Mouse (Mus musculus): ENCODE measurements around the gene Cd300e. TPM values are rescaled to one million over a fixed set of nuclear protein-coding genes. Genes with fewer than 3 reads are reported as not detected.

Gene Cd300e
- polyA plus RNA-seq, 1 experiment from 2014 or later: not detected

DNA sequence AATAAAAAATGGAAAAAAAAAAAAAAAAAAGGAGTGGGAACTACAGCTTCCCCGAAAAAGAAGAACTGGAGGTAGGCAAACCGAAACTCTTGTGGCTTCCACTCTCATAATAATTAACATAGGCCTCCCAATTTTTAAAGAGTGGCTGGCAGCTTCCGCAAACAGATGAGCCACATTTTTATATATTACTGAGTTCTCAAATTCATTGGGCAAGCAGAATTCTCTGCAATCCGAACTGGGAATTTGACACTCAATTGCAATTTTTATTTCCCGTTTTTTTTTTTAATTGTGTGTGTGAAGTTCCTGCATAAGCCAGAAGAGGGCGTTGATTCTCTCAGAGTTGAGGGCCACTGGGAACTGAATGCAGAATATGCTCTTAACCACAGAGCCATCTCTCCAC lies 4.8 kb upstream of the Cd300e start:
- H3K27ac ChIP-seq (replicated peaks; ENCODE audit: low read depth, low read length): no peak overlapping the region
- no peak for DNase-seq (ENCODE audit: low spot score)
- no peaks in the 10 kb centered on the region for H3K27me3 ChIP-seq (ENCODE audit: control insufficient read depth, insufficient read depth, low read length)
- no peak overlapping the region for H3K4me3 ChIP-seq (ENCODE audit: low read depth, low read length)
- ATAC-seq (replicated peaks; ENCODE audit: insufficient number of reproducible peaks, low FRiP score, low TSS enrichment, low read depth): no peak
- H3K9ac ChIP-seq (replicated peaks; ENCODE audit: low read length): no peak overlapping the region
- WGBS: 69% methylated on average over 6 of the region's 6 CpGs
- no peak overlapping the region for H3K4me2 ChIP-seq (ENCODE audit: low read depth, low read length)
- no peaks in the 10 kb centered on the region for H3K9me3 ChIP-seq (replicated peaks; ENCODE audit: control insufficient read depth, low read length)
- H3K4me1 ChIP-seq (ENCODE audit: control insufficient read depth, insufficient read depth, low read length): no peaks in the 10 kb centered on the region
- no peaks in the 10 kb centered on the region for H3K36me3 ChIP-seq (replicated peaks; ENCODE audit: control insufficient read depth, insufficient read depth, low read depth, low read length)

DNA sequence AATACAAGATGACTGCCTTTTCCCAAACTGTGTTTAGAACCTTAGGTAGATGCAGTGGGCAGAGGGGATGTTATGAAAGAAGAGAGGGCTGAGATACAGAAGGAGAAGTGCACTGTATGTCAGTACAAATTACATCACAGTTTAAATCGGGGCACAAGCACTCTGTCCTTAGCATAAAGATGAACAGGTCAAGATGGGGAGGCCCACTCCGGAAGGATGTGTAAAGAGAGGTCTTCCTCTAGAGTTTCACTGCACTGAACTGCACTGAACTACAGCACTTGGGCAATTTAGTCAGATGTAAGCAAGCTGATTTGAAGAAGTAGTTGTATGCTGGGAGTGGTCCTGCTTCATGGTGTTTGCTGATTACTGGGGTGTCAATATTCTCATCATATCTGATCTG lies 2.2 kb downstream of the Cd300e start:
- no peak overlapping the region for H3K27ac ChIP-seq (replicated peaks; ENCODE audit: low read depth, low read length)
- no peak for ATAC-seq (replicated peaks; ENCODE audit: insufficient number of reproducible peaks, low FRiP score, low TSS enrichment, low read depth)
- no peak for DNase-seq (ENCODE audit: low spot score)
- no peak overlapping the region for H3K4me2 ChIP-seq (ENCODE audit: low read depth, low read length)
- no peaks in the 10 kb centered on the region for H3K27me3 ChIP-seq (ENCODE audit: control insufficient read depth, insufficient read depth, low read length)
- 82% methylated on average over 2 of the region's 2 CpGs for WGBS
- no peaks in the 10 kb centered on the region for H3K9me3 ChIP-seq (replicated peaks; ENCODE audit: control insufficient read depth, low read length)
- H3K9ac ChIP-seq (replicated peaks; ENCODE audit: low read length): no peak overlapping the region
- H3K36me3 ChIP-seq (replicated peaks; ENCODE audit: control insufficient read depth, insufficient read depth, low read depth, low read length): no peaks in the 10 kb centered on the region
- no peak overlapping the region for H3K4me3 ChIP-seq (ENCODE audit: low read depth, low read length)
- H3K4me1 ChIP-seq (ENCODE audit: control insufficient read depth, insufficient read depth, low read length): no peaks in the 10 kb centered on the region

DNA sequence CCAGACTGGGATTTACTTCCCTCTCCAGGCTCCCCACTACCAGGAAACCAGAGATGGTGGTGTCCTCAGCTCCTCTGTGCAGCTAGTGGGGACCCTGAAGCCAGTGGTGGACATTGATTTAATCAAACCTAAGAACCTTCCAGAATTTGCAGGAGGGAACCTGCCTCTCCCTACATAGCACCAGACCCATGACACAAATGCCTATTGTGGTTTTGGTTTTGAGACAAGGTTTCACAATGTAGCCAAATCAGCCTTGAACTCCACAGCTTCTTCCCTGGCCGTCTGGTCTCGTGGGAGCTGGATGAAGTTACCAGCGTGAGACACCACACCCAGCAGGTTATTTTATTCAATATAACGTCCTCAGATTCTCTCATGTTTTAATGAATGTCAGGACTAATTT lies 3.3 kb downstream of the Cd300e start:
- no peaks in the 10 kb centered on the region for H3K9me3 ChIP-seq (replicated peaks; ENCODE audit: control insufficient read depth, low read length)
- ATAC-seq (replicated peaks; ENCODE audit: insufficient number of reproducible peaks, low FRiP score, low TSS enrichment, low read depth): no peak
- H3K9ac ChIP-seq (replicated peaks; ENCODE audit: low read length): no peak overlapping the region
- no peaks in the 10 kb centered on the region for H3K36me3 ChIP-seq (replicated peaks; ENCODE audit: control insufficient read depth, insufficient read depth, low read depth, low read length)
- no peak overlapping the region for H3K4me2 ChIP-seq (ENCODE audit: low read depth, low read length)
- H3K4me1 ChIP-seq (ENCODE audit: control insufficient read depth, insufficient read depth, low read length): no peaks in the 10 kb centered on the region
- no peak for DNase-seq (ENCODE audit: low spot score)
- 76% methylated on average over 4 of the region's 4 CpGs for WGBS
- no peaks in the 10 kb centered on the region for H3K27me3 ChIP-seq (ENCODE audit: control insufficient read depth, insufficient read depth, low read length)
- no peak overlapping the region for H3K27ac ChIP-seq (replicated peaks; ENCODE audit: low read depth, low read length)
- no peak overlapping the region for H3K4me3 ChIP-seq (ENCODE audit: low read depth, low read length)

DNA sequence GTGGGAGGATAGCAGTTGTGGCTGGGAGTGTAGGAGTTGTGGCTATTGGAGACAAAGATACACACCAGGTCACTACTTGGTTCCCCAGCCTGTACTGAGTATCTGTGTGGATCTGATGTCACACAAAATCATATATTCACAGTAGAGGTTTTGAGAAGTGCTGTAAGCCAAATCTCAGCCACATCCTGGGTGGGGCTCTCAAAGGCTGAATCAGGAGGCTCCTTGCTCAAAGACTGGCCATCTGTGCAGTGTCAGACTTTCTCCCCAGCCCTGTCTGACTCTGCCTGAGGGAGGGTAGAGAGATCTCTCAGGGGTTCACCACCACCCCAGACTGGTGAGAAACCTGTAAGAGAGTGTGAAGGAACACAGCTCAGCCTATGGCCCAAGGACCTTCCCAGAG lies 7.4 kb downstream of the Cd300e start:
- no peak overlapping the region for H3K4me2 ChIP-seq (ENCODE audit: low read depth, low read length)
- H3K27ac ChIP-seq (replicated peaks; ENCODE audit: low read depth, low read length): no peak overlapping the region
- no peaks in the 10 kb centered on the region for H3K9me3 ChIP-seq (replicated peaks; ENCODE audit: control insufficient read depth, low read length)
- H3K9ac ChIP-seq (replicated peaks; ENCODE audit: low read length): no peak overlapping the region
- no peaks in the 10 kb centered on the region for H3K36me3 ChIP-seq (replicated peaks; ENCODE audit: control insufficient read depth, insufficient read depth, low read depth, low read length)
- H3K4me1 ChIP-seq (ENCODE audit: control insufficient read depth, insufficient read depth, low read length): no peaks in the 10 kb centered on the region
- H3K27me3 ChIP-seq (ENCODE audit: control insufficient read depth, insufficient read depth, low read length): no peaks in the 10 kb centered on the region
- ATAC-seq (replicated peaks; ENCODE audit: insufficient number of reproducible peaks, low FRiP score, low TSS enrichment, low read depth) (no peak), DNase-seq (ENCODE audit: low spot score) (no peak)
- H3K4me3 ChIP-seq (ENCODE audit: low read depth, low read length): no peak overlapping the region

DNA sequence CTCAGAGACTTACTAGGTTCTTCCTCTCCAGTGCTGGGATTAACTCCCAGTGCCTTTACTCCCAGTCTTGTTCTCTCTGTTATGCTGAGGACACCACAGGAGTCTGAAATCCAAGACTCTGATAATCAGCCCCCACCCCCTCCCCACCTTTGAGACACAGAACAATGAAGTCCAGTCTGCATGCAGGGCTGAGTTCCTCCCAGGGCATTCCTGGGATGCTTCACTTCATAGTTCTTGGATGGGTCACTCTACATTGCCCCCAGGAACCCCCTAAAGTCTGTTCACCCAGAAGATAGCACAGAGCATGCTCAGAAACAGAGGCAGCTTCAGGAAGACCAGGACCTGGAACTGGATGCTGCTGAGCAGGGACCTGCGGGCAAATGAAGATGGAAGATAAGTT lies 9.0 kb downstream of the Cd300e start:
- Histone ChIP-seq H3K4me1 (ENCODE audit: control insufficient read depth, insufficient read depth, low read length) (no peaks in the 10 kb centered on the region), H3K9ac (replicated peaks; ENCODE audit: low read length) (no peak overlapping the region), H3K4me2 (ENCODE audit: low read depth, low read length) (no peak overlapping the region), H3K27me3 (ENCODE audit: control insufficient read depth, insufficient read depth, low read length) (no peaks in the 10 kb centered on the region), H3K27ac (replicated peaks; ENCODE audit: low read depth, low read length) (no peak overlapping the region), H3K4me3 (ENCODE audit: low read depth, low read length) (no peak overlapping the region), H3K9me3 (replicated peaks; ENCODE audit: control insufficient read depth, low read length) (no peaks in the 10 kb centered on the region), H3K36me3 (replicated peaks; ENCODE audit: control insufficient read depth, insufficient read depth, low read depth, low read length) (no peaks in the 10 kb centered on the region)
- ATAC-seq (replicated peaks; ENCODE audit: insufficient number of reproducible peaks, low FRiP score, low TSS enrichment, low read depth) (no peak), DNase-seq (ENCODE audit: low spot score) (no peak)
- WGBS: 87% methylated on average over 1 of the region's 1 CpGs

DNA sequence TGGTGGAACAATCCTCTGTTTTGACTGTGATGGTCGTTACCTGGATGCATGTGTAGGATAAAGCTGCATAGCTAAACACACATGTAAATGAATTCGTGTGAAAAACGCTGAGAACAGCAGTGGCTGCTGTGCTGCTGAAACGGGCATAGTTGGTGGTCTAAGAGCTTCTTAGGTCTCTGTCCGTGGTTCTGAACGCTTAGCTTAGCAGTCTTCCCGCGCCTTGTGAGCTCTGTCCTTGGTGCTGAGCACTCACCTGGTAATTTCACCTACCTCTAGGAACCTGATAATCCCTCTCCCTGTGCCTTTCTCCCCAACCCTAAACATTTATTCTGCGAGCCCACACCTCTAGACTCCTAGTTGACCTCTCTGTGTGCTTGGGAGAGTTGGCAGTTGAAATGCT lies 9.8 kb downstream of the Cd300e start:
- H3K27ac ChIP-seq (replicated peaks; ENCODE audit: low read depth, low read length): no peak overlapping the region
- no peak for ATAC-seq (replicated peaks; ENCODE audit: insufficient number of reproducible peaks, low FRiP score, low TSS enrichment, low read depth)
- H3K9me3 ChIP-seq (replicated peaks; ENCODE audit: control insufficient read depth, low read length): no peaks in the 10 kb centered on the region
- H3K27me3 ChIP-seq (ENCODE audit: control insufficient read depth, insufficient read depth, low read length): no peaks in the 10 kb centered on the region
- H3K36me3 ChIP-seq (replicated peaks; ENCODE audit: control insufficient read depth, insufficient read depth, low read depth, low read length): no peaks in the 10 kb centered on the region
- H3K4me1 ChIP-seq (ENCODE audit: control insufficient read depth, insufficient read depth, low read length): no peaks in the 10 kb centered on the region
- no peak overlapping the region for H3K4me3 ChIP-seq (ENCODE audit: low read depth, low read length)
- peak; percentile 92 for DNase-seq (ENCODE audit: low spot score)
- no peak overlapping the region for H3K4me2 ChIP-seq (ENCODE audit: low read depth, low read length)
- no peak overlapping the region for H3K9ac ChIP-seq (replicated peaks; ENCODE audit: low read length)
- 4% methylated on average over 9 of the region's 9 CpGs for WGBS

DNA sequence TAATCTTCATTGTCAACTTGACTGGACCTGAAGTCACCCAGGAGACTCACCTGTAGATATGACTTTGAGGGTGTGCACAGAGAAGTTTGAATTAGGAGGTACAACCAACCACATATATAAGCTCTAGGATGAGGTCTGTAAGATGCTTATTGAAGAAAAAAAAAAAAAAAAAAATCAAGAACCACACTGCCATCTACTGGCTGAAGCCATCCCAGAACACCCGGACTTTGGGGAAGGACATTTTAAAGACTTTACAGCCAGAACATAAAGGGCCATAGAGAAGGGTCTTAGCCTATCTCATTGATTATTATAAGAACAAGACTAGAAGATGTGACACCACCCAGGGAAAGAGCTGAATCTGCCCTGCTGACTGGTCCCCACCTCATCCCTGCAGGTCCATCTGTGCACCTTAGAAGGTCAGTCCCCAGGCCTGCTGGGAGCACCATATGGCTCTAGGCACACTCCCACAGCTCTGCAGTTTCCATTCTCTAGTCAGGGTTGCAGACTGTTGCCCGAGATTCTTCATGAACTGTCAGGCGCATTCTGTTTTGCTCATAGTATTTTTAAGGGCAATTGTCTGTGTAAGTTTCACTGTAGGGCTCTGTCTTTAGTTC lies 12.6 kb downstream of the Cd300e start:
- H3K27me3 ChIP-seq (ENCODE audit: control insufficient read depth, insufficient read depth, low read length): no peaks in the 10 kb centered on the region
- H3K27ac ChIP-seq (replicated peaks; ENCODE audit: low read depth, low read length): no peak overlapping the region
- WGBS: 47% methylated on average over 3 of the region's 3 CpGs
- H3K4me2 ChIP-seq (ENCODE audit: low read depth, low read length): no peak overlapping the region
- H3K9me3 ChIP-seq (replicated peaks; ENCODE audit: control insufficient read depth, low read length): no peaks in the 10 kb centered on the region
- peak; percentile 16 for DNase-seq (ENCODE audit: low spot score)
- no peak overlapping the region for H3K4me3 ChIP-seq (ENCODE audit: low read depth, low read length)
- no peak overlapping the region for H3K9ac ChIP-seq (replicated peaks; ENCODE audit: low read length)
- ATAC-seq (replicated peaks; ENCODE audit: insufficient number of reproducible peaks, low FRiP score, low TSS enrichment, low read depth): no peak
- H3K36me3 ChIP-seq (replicated peaks; ENCODE audit: control insufficient read depth, insufficient read depth, low read depth, low read length): no peaks in the 10 kb centered on the region
- no peaks in the 10 kb centered on the region for H3K4me1 ChIP-seq (ENCODE audit: control insufficient read depth, insufficient read depth, low read length)

DNA sequence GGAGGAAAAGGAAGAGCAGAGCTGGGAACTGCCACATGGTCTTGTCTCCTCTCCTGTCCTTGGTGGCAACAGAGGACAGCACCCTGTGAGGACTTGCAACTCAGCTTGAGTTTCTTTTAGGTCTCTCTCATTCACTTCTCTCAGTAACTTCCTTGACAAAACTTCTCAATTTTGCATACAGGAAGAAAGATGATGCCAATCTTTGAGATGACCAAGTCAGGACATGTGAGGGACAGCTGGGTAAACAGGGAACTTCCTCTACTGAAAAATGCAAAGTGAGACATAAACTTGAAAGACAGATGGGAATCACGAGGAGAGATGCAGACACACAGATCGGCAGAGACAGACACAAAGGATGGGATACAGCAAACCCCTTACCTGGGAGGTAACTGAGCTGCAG lies 13.7 kb downstream of the Cd300e start, which contains the start of gene Cd300ld3:
TSS of gene Cd300ld3 (minus strand) at position 151 of the 400 bp plus-strand sequence.
- DNase-seq (ENCODE audit: low spot score) (no peak), ATAC-seq (replicated peaks; ENCODE audit: insufficient number of reproducible peaks, low FRiP score, low TSS enrichment, low read depth) (no peak)
- Histone ChIP-seq H3K27me3 (ENCODE audit: control insufficient read depth, insufficient read depth, low read length) (no peaks in the 10 kb centered on the region), H3K9me3 (replicated peaks; ENCODE audit: control insufficient read depth, low read length) (no peaks in the 10 kb centered on the region), H3K27ac (replicated peaks; ENCODE audit: low read depth, low read length) (no peak within 1 kb of the TSS), H3K9ac (replicated peaks; ENCODE audit: low read length) (no peak within 1 kb of the TSS), H3K36me3 (replicated peaks; ENCODE audit: control insufficient read depth, insufficient read depth, low read depth, low read length) (no peaks in the 10 kb centered on the region), H3K4me1 (ENCODE audit: control insufficient read depth, insufficient read depth, low read length) (no peaks in the 10 kb centered on the region), H3K4me3 (ENCODE audit: low read depth, low read length) (no peak within 1 kb of the TSS), H3K4me2 (ENCODE audit: low read depth, low read length) (no peak within 1 kb of the TSS)
- 76% methylated on average over 2 of the region's 2 CpGs for WGBS

Data from embryonic facial prominence, embryonic 11.5 days (tissue).